Comparison of ENCODE assay signal across 8 mouse cellular contexts in the genomic region with DNA sequence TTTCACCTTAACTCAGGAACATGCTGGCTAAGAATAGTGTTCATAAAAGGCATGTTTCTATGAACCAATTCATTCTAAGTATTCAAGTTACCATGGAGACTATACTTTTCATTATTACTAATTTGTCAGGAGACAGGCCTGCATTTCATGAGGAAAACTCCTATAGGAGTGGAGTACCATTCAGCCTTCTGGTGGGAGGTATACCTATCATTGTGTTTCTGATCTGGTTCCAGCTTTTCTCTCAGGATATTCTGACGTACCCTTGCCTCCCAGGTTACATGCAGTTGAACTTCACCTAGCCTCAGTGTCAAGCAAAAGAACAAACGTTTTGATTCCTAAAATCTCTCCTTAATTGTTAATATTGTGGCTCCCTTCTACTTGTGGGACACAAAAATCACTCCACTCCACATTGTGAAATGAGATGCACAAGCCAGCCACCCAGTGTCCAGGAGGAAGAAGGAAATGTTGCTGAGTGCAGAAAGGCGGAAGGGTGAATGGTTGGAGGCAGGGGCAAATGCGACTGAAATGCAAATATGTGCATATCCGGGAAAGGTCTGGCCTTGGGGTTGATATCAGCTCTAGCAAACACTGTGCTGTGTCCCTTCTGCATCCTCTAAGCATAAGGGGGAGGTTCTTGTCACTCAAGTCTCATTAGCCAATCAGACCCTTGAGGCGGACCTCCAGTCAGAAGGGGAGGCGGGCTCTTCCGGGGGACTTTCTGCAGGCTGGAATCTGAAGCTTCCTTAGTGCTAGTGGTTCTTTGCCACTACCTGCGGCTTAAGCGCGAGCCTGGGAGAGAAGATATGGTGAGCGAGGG. TPM values are rescaled to one million over a fixed set of nuclear protein-coding genes. Genes with fewer than 3 reads are reported as not detected.
DNase-seq lines count a peak whose midpoint lies in the region; ATAC-seq lines count a peak whose summit lies in the region.

TSS of gene D130040H23Rik (plus strand) at position 695 of the 817 bp plus-strand sequence.

- ATAC-seq in inflammation-experienced regulatory T-cells, adult 6 months: peak; percentile 100
- peak; percentile 100 for ATAC-seq in megakaryocyte-erythroid progenitor cell, adult 5-6 weeks (replicated peaks; ENCODE audit: low FRiP score, low TSS enrichment, poor library complexity, severe bottlenecking)

- intact Hi-C loops in gastrocnemius, postnatal 14 days (cut with DNase I; ENCODE audit: low total_unique reads): no loop called here
- intact Hi-C loops in left cerebral cortex, postnatal 14 days (cut with DNase I): loop anchor here (5.0 kb wide), 1 partner anchor 153 kb away; no protein-coding TSS in a partner anchor

- DNase-seq in adrenal gland, adult 2 months: peak; percentile 76
- peak; percentile 90 for DNase-seq in embryo, embryonic 10 days (ENCODE audit: low spot score)
- DNase-seq in gastrocnemius, postnatal 14 days: peak; percentile 59
- peak; percentile 81 to 91 for DNase-seq in left cerebral cortex, postnatal 14 days (ENCODE audit: low spot score in 2 of 2)
- DNase-seq in right cerebral cortex, postnatal 14 days: peak; percentile 66
- peak; percentile 65 to 66 for DNase-seq in urinary bladder, postnatal 4 days (ENCODE audit: low spot score in 2 of 2)

RNA-seq across cellular contexts. Expression of gene D130040H23Rik, which starts in this region (rescaled TPM):
- 1 to 10 TPM; 3.7 to 8.3 TPM for total RNA-seq in adrenal gland, adult 2 months (2021)
- polyA plus RNA-seq in adrenal gland, adult 2 months (2012; rRNA removed): 0.03 TPM in 1 of 2 replicates, not detected in the other
- 1 to 10 TPM in 1 of 2 experiments, under 1 TPM in 1; 0.95 to 2.2 TPM for total RNA-seq in gastrocnemius, postnatal 14 days (2021)
- polyA plus RNA-seq in inflammation-experienced regulatory T-cells, adult 6 months (2017; shearing (Covaris generic)): 10 to 100 TPM; 25.8 to 43.5 (median 31.1) TPM
- 10 to 100 TPM; 20.0 to 21.3 TPM for total RNA-seq in left cerebral cortex, postnatal 14 days (2021)
- total RNA-seq in megakaryocyte-erythroid progenitor cell, adult 5-6 weeks (2014; fragmentation: Nextera tagmentation): 3.5 and 6.8 TPM in 2 replicates
- total RNA-seq in megakaryocyte-erythroid progenitor cell, adult 5-6 weeks (2017): 5.4 TPM in 1 of 2 replicates, not detected in the other

Comparison
In these comparisons a context has a peak if more than half of its experiments do, and no peak if none do; other contexts are left out.
1. Peak in every context shown above with its lines: DNase-seq and ATAC-seq.
2. RNA of gene D130040H23Rik (polyA plus RNA-seq): 25.8 to 43.5 TPM in inflammation-experienced regulatory T-cells, adult 6 months; 0.03 TPM in adrenal gland, adult 2 months; every median in the first group is over 10 times any median in the second.